Mouse (Mus musculus): ENCODE results near the gene Vmn1r226. TPM values are rescaled to one million over a fixed set of nuclear protein-coding genes. Genes with fewer than 3 reads are reported as not detected.

Gene Vmn1r226
- not detected in 2 replicates for polyA plus RNA-seq (2015; fragmentation: Nextera tagmentation; extraction: Ambion mirVana)

- Histone ChIP-seq H3K27ac (replicated peaks) (no peak within 1 kb of the TSS), H3K9me3 (peaks cover 6% of the 10 kb centered on the region; the same call in 1 of the 2 replicates), H3K36me3 (no peaks in the 10 kb centered on the region), H3K4me3 (no peak within 1 kb of the TSS), H3K27me3 (no peaks in the 10 kb centered on the region), H3K9ac (no peak within 1 kb of the TSS), H3K4me1 (replicated peaks) (no peaks in the 10 kb centered on the region), H3K4me2 (no peak within 1 kb of the TSS)
- ATAC-seq (ENCODE audit: low FRiP score, low read depth), result no peak
These were observed at the start of gene Vmn1r226 for GRCm38 (mm10) chr17:20682543-20682942. TSS of gene Vmn1r226 (plus strand) at chr17:20682843.

GRCm38 (mm10) chr17:20729543-20729942, 46.9 kb downstream of the Vmn1r226 start, which contains the start of gene Vmn1r227:
TSS of gene Vmn1r227 (plus strand) at chr17:20729843.
- H3K9me3 ChIP-seq, result peaks cover 15% of the 10 kb centered on the region; the same call in 1 of the 2 replicates
- H3K36me3 ChIP-seq, result no peaks in the 10 kb centered on the region
- H3K4me3 ChIP-seq, result no peak within 1 kb of the TSS
- H3K4me2 ChIP-seq, result no peak within 1 kb of the TSS
- H3K27ac ChIP-seq (replicated peaks), result no peak within 1 kb of the TSS
- H3K4me1 ChIP-seq (replicated peaks), result no peaks in the 10 kb centered on the region
- ATAC-seq (ENCODE audit: low FRiP score, low read depth), result no peak
- WGBS, result 43% methylated on average over 1 of the region's 1 CpGs
- H3K9ac ChIP-seq, result no peak within 1 kb of the TSS
- H3K27me3 ChIP-seq, result no peaks in the 10 kb centered on the region

Other genes starting within 250 kb of the Vmn1r226 start
- not detected in 2 replicates for gene Vmn2r108, start 201.5 kb upstream of the Vmn1r226 start, polyA plus RNA-seq (2015; fragmentation: Nextera tagmentation; extraction: Ambion mirVana)
- gene Vmn1r225, start 184.7 kb upstream of the Vmn1r226 start, polyA plus RNA-seq (2015; fragmentation: Nextera tagmentation; extraction: Ambion mirVana), result not detected in 2 replicates
- not detected in 2 replicates for gene Vmn2r109, start 118.1 kb upstream of the Vmn1r226 start, polyA plus RNA-seq (2015; fragmentation: Nextera tagmentation; extraction: Ambion mirVana)
- 0.03 TPM in 1 of 2 replicates, not detected in the other for gene Vmn2r110, start 86.4 kb upstream of the Vmn1r226 start, polyA plus RNA-seq (2015; fragmentation: Nextera tagmentation; extraction: Ambion mirVana)
- gene Fpr-rs3, start 58.0 kb upstream of the Vmn1r226 start, polyA plus RNA-seq (2015; fragmentation: Nextera tagmentation; extraction: Ambion mirVana), result not detected in 2 replicates
- not detected in 2 replicates for gene Vmn1r227, start 47.0 kb downstream of the Vmn1r226 start, polyA plus RNA-seq (2015; fragmentation: Nextera tagmentation; extraction: Ambion mirVana)
- gene Vmn1r228, start 103.3 kb downstream of the Vmn1r226 start, polyA plus RNA-seq (2015; fragmentation: Nextera tagmentation; extraction: Ambion mirVana), result 0.04 TPM in 1 of 2 replicates, not detected in the other
- gene Vmn1r229, start 128.7 kb downstream of the Vmn1r226 start, polyA plus RNA-seq (2015; fragmentation: Nextera tagmentation; extraction: Ambion mirVana), result not detected in 2 replicates
- not detected in 2 replicates for gene Vmn1r230, start 157.6 kb downstream of the Vmn1r226 start, polyA plus RNA-seq (2015; fragmentation: Nextera tagmentation; extraction: Ambion mirVana)
- gene Vmn1r231, start 222.2 kb downstream of the Vmn1r226 start, polyA plus RNA-seq (2015; fragmentation: Nextera tagmentation; extraction: Ambion mirVana), result not detected in 2 replicates
- gene Vmn1r232, start 236.9 kb downstream of the Vmn1r226 start, polyA plus RNA-seq (2015; fragmentation: Nextera tagmentation; extraction: Ambion mirVana), result not detected in 2 replicates